Mouse (Mus musculus) embryonic fibroblast, embryonic 13.5 days (primary cell): ENCODE data around the gene Smagp.
A peak's percentile ranks its signal among the peaks of the same experiment; 100 is the strongest.

Experiments used
- CTCF ChIP-seq: IDR thresholded peaks from 2 replicates; pipeline ENCODE4 v1.5.1; 2011; ENCODE audit warnings: mild to moderate bottlenecking, control low read depth, low read length, moderate library complexity, borderline replicate concordance; ENCODE audit not compliant: insufficient read depth
- POLR2A ChIP-seq: IDR thresholded peaks from 2 replicates; pipeline ENCODE4 v1.6.1; 2011; ENCODE audit warnings: low read depth, mild to moderate bottlenecking, control low read depth, low read length, moderate library complexity

GRCm38 (mm10) chr15:100598883-100599275, 37.9 kb downstream of the Smagp start:
- peak; percentile 31; the same call in 1 of the 2 replicates for TF ChIP-seq POLR2A
- no peak for TF ChIP-seq CTCF
